Comparison of ENCODE assay signal across 25 mouse cellular contexts in genomic region chr6:40052593-40052992, GRCm38 (mm10).
"Had no signal": no experiment of that assay in that cellular context is flagged by ENCODE, and none has a peak within 500 bp of the region (broad histone marks: within the 10 kb centered on the region; RNA-seq: fewer than 3 reads in every experiment).

No protein-coding gene starts in this region.

- H3K27me3 ChIP-seq: heart, embryonic 12.5 days; hindbrain, embryonic 13.5 days; hindbrain, embryonic 15.5 days; kidney, embryonic 15.5 days; limb, embryonic 13.5 days; limb, embryonic 15.5 days; liver, embryonic 12.5 days had no signal

- DNase-seq: gastrocnemius, postnatal 14 days; gastrocnemius, postnatal 36 days; heart, adult 18-20 months; heart, postnatal 10 days; heart, postnatal 36 days; kidney, adult 11 months; kidney, adult 2 months; kidney, adult 9 months; kidney, postnatal 14 days; kidney, postnatal 36 days; layer of hippocampus, adult 9-11 months; layer of hippocampus, postnatal 36 days; left cerebral cortex, postnatal 4 days had no signal

- H3K9me3 ChIP-seq: heart, embryonic 10.5 days; heart, embryonic 12.5 days; hindbrain, embryonic 13.5 days; hindbrain, embryonic 15.5 days; kidney, embryonic 15.5 days; limb, embryonic 13.5 days; limb, embryonic 15.5 days; liver, embryonic 12.5 days had no signal

- H3K4me1 ChIP-seq: heart, embryonic 10.5 days; heart, embryonic 12.5 days; kidney, embryonic 15.5 days; limb, embryonic 13.5 days; limb, embryonic 15.5 days; liver, embryonic 12.5 days had no signal

- H3K27ac ChIP-seq: heart, embryonic 10.5 days; hindbrain, embryonic 13.5 days; hindbrain, embryonic 15.5 days; hindbrain, postnatal 0 days; kidney, embryonic 15.5 days; kidney, postnatal 0 days; limb, embryonic 13.5 days; limb, embryonic 15.5 days; liver, embryonic 12.5 days; liver, embryonic 14.5 days had no signal

- ATAC-seq: hindbrain, postnatal 0 days; intestine, embryonic 16.5 days; liver, embryonic 12.5 days had no signal

- H3K4me2 ChIP-seq: heart, embryonic 12.5 days; hindbrain, embryonic 13.5 days; hindbrain, embryonic 15.5 days; kidney, embryonic 15.5 days; limb, embryonic 13.5 days; limb, embryonic 15.5 days; liver, embryonic 12.5 days had no signal

- H3K9ac ChIP-seq: heart, embryonic 12.5 days; hindbrain, embryonic 13.5 days; hindbrain, embryonic 15.5 days; kidney, embryonic 15.5 days; limb, embryonic 13.5 days; limb, embryonic 15.5 days; liver, embryonic 12.5 days; liver, embryonic 14.5 days had no signal

- H3K4me3 ChIP-seq: heart, embryonic 10.5 days; heart, embryonic 12.5 days; hindbrain, embryonic 13.5 days; hindbrain, embryonic 15.5 days; kidney, embryonic 15.5 days; limb, embryonic 13.5 days; limb, embryonic 15.5 days; liver, embryonic 12.5 days had no signal

- H3K36me3 ChIP-seq: heart, embryonic 10.5 days; heart, embryonic 12.5 days; hindbrain, embryonic 13.5 days; hindbrain, embryonic 15.5 days; kidney, embryonic 15.5 days; limb, embryonic 13.5 days; limb, embryonic 15.5 days; liver, embryonic 12.5 days had no signal
